Mouse (Mus musculus) thymus, postnatal 0 days (tissue): ENCODE measurements around the gene Rnasel. TPM values are rescaled to one million over a fixed set of nuclear protein-coding genes. Genes with fewer than 3 reads are reported as not detected.
A peak's percentile ranks its signal among the peaks of the same experiment; 100 is the strongest.
"Not testable (repeated sequence)": the region's sequence is repeated elsewhere in the genome, so short reads cannot be mapped to it uniquely, and the experiment has no call there.

ENCODE experiments used
- DNase-seq: peaks from one replicate; pipeline ENCODE4 v3.0.0-alpha.2; 2015; ENCODE audit warnings: low spot score
- polyA plus RNA-seq: library from polyadenylated mRNA; unstranded; fragments of >200 nt; fragmentation: Nextera tagmentation; extraction: Ambion mirVana; gene quantifications from 2 replicates; pipeline ENCODE4 v1.2.1, GENCODE M21; 2015

Rnasel gene
- polyA plus RNA-seq, 1 experiment from 2014 or later, result 22.1 TPM

GRCm38 (mm10) chr1:153769571-153769970 is 20.3 kb downstream of the Rnasel start:
- not testable (repeated sequence) for DNase-seq

GRCm38 (mm10) chr1:153769998-153770775 is 21.0 kb downstream of the Rnasel start:
- DNase-seq, result no peak

GRCm38 (mm10) chr1:153770776-153771167 is 21.5 kb downstream of the Rnasel start:
- DNase-seq, result no peak

GRCm38 (mm10) chr1:153775174-153775573 is 25.9 kb downstream of the Rnasel start:
- DNase-seq, result no peak

- no peak for DNase-seq
These were observed 27.0 kb downstream of the Rnasel start for GRCm38 (mm10) chr1:153776257-153776656.

- no peak for DNase-seq
These were observed 29.0 kb downstream of the Rnasel start for GRCm38 (mm10) chr1:153778205-153778604.

GRCm38 (mm10) chr1:153783339-153783738 is 34.1 kb downstream of the Rnasel start:
- DNase-seq, result no peak

GRCm38 (mm10) chr1:153785608-153786007 is 36.4 kb downstream of the Rnasel start:
- no peak for DNase-seq

GRCm38 (mm10) chr1:153790708-153791107 is 41.5 kb downstream of the Rnasel start:
- no peak for DNase-seq

- no peak for DNase-seq
These were observed 45.0 kb downstream of the Rnasel start for GRCm38 (mm10) chr1:153794241-153794640.

- no peak for DNase-seq
These were observed 53.5 kb downstream of the Rnasel start for GRCm38 (mm10) chr1:153802691-153803090.

GRCm38 (mm10) chr1:153803530-153803929 is 54.3 kb downstream of the Rnasel start:
- no peak for DNase-seq

- peak; percentile 62 for DNase-seq
These were observed 58.3 kb downstream of the Rnasel start for GRCm38 (mm10) chr1:153807390-153807993.

Other genes starting within 250 kb of the Rnasel start
- gene Npl, start 199.4 kb upstream of the Rnasel start, polyA plus RNA-seq, result 22.0 and 23.9 TPM in 2 replicates
- 0.14 and 0.35 TPM in 2 replicates for gene Rgs8, start 96.4 kb upstream of the Rnasel start, polyA plus RNA-seq
- 4.1 and 4.3 TPM in 2 replicates for gene Rgs16, start 9.1 kb upstream of the Rnasel start, polyA plus RNA-seq
- 0.50 and 0.82 TPM in 2 replicates for gene Rgsl1, start 94.7 kb downstream of the Rnasel start, polyA plus RNA-seq
- 0.14 and 0.27 TPM in 2 replicates for gene Teddm1b, start 124.9 kb downstream of the Rnasel start, polyA plus RNA-seq
- gene Teddm1a, start 142.3 kb downstream of the Rnasel start, polyA plus RNA-seq, result not detected in 2 replicates
- 111 and 119 TPM in 2 replicates for gene Glul, start 150.5 kb downstream of the Rnasel start, polyA plus RNA-seq
- gene Teddm2, start 150.8 kb downstream of the Rnasel start, polyA plus RNA-seq, result 0.77 and 1.3 TPM in 2 replicates